ENCODE assay signal across 12 mouse cellular contexts in the genomic region with DNA sequence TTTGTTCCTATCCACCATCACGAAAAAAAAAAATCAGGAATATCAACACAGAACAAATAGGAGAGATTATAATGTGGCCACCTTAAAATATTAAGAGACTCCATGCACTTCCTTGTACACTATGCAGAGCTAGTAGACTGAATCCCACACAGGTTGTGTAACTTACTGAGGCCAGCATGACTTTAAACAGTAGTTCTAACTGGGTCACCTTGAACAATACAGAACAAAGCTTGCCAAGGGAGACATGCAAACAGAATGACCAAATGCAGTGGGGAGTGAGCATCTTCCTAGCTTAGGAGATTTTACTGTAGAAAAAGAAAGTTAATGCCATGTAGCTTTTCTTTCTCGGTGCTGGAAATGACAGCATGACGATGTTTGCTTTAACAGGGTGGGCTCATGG. TPM values are rescaled to one million over a fixed set of nuclear protein-coding genes. Genes with fewer than 3 reads are reported as not detected.
DNase-seq lines count a peak whose midpoint lies in the region; ATAC-seq and TF ChIP-seq lines count a peak whose summit lies in the region.
"Had no signal": no experiment of that assay in that cellular context is flagged by ENCODE, and none has a peak within 500 bp of the region (broad histone marks: within the 10 kb centered on the region; RNA-seq: fewer than 3 reads in every experiment).

No protein-coding gene starts in this region.

- WGBS in kidney, embryonic 14.5 days, result 48% methylated on average over 3 of the region's 3 CpGs
- WGBS in hindbrain, postnatal 0 days, result 53% methylated on average over 3 of the region's 3 CpGs

- no peak for TF ChIP-seq POLR2A in bone marrow macrophage, adult 2 months (IDR thresholded peaks at IDR 0.05; ENCODE audit: borderline replicate concordance, low read depth, low read length)

- no peak overlapping the region for H3K4me2 ChIP-seq in kidney, embryonic 14.5 days (replicated peaks; ENCODE audit: low read depth, low read length)
- H3K4me2 ChIP-seq in hindbrain, postnatal 0 days (ENCODE audit: low read depth, low read length), result no peak overlapping the region

- peaks cover 17% of the 10 kb centered on the region for H3K4me1 ChIP-seq in kidney, embryonic 14.5 days (ENCODE audit: control insufficient read depth, insufficient read depth, low read length)
- peaks cover 36% of the 10 kb centered on the region for H3K4me1 ChIP-seq in bone marrow macrophage, adult 2 months (ENCODE audit: control insufficient read depth, insufficient read depth, low read length)
- H3K4me1 ChIP-seq in hindbrain, postnatal 0 days (ENCODE audit: insufficient read depth, low read length), result peaks cover 17% of the 10 kb centered on the region

- H3K9ac ChIP-seq in kidney, embryonic 14.5 days (ENCODE audit: low read depth, low read length), result no peak overlapping the region
- H3K9ac ChIP-seq in hindbrain, postnatal 0 days (replicated peaks; ENCODE audit: low read length), result no peak overlapping the region

- H3K36me3 ChIP-seq in kidney, embryonic 14.5 days (ENCODE audit: control insufficient read depth, insufficient read depth, low read length), result no peaks in the 10 kb centered on the region
- no peaks in the 10 kb centered on the region for H3K36me3 ChIP-seq in hindbrain, postnatal 0 days (ENCODE audit: insufficient read depth, low read length)

- no peak for TF ChIP-seq CTCF in bone marrow macrophage, adult 2 months (IDR thresholded peaks at IDR 0.05; ENCODE audit: low read depth, low read length)
- no peak for TF ChIP-seq CTCF in hindbrain, postnatal 0 days (IDR thresholded peaks at IDR 0.05; ENCODE audit: low read depth)

- no peaks in the 10 kb centered on the region for H3K27me3 ChIP-seq in kidney, embryonic 14.5 days (ENCODE audit: control insufficient read depth, insufficient read depth, low read length)
- H3K27me3 ChIP-seq in hindbrain, postnatal 0 days (ENCODE audit: insufficient read depth, low read length), result no peaks in the 10 kb centered on the region

- no peaks in the 10 kb centered on the region for H3K9me3 ChIP-seq in kidney, embryonic 14.5 days (ENCODE audit: control insufficient read depth, low read length)
- no peaks in the 10 kb centered on the region for H3K9me3 ChIP-seq in hindbrain, postnatal 0 days (ENCODE audit: low read length)

- DNase-seq in frontal cortex, postnatal 25 days (ENCODE audit: low spot score in 2 of 2), result no peak
- DNase-seq in kidney, adult 18-20 months, result no peak
- no peak for DNase-seq in hindbrain, postnatal 0 days (ENCODE audit: low spot score)
- no peak for DNase-seq in urinary bladder, postnatal 4 days (ENCODE audit: low spot score in 2 of 2)
- DNase-seq: lung, adult 2 months; spleen, adult 18-20 months had no signal

- H3K27ac ChIP-seq in kidney, embryonic 14.5 days (ENCODE audit: low read depth, low read length), result peak overlapping the region; percentile 51; the same call in 1 of the 2 replicates
- H3K27ac ChIP-seq in bone marrow macrophage, adult 2 months (ENCODE audit: insufficient read depth, low read depth, low read length), result peak overlapping the region; percentile 4; the same call in 1 of the 2 replicates
- peak overlapping the region; percentile 34; the same call in 1 of the 2 replicates for H3K27ac ChIP-seq in hindbrain, postnatal 0 days

- ATAC-seq in frontal cortex, adult (ENCODE audit: low TSS enrichment), result peak; percentile 69; the same call in 1 of the 2 replicates
- no peak for ATAC-seq in kidney, embryonic 14.5 days (ENCODE audit: low FRiP score, low TSS enrichment)
- ATAC-seq in hindbrain, postnatal 0 days, result no peak
- ATAC-seq in megakaryocyte-erythroid progenitor cell, adult 5-6 weeks (replicated peaks; ENCODE audit: low FRiP score, low TSS enrichment, poor library complexity, severe bottlenecking), result no peak

- H3K4me3 ChIP-seq in kidney, embryonic 14.5 days (ENCODE audit: low read length), result no peak overlapping the region
- H3K4me3 ChIP-seq in bone marrow macrophage, adult 2 months (ENCODE audit: insufficient read depth, low read length), result no peak overlapping the region
- no peak overlapping the region for H3K4me3 ChIP-seq in hindbrain, postnatal 0 days (ENCODE audit: low read length)

RNA-seq across cellular contexts. Expression of a gene that starts 52.4 kb away (rescaled TPM):
- polyA plus RNA-seq in kidney, embryonic 14.5 days (2014; fragmentation: Nextera tagmentation; extraction: Ambion mirVana), result 11.3 and 19.3 TPM in 2 replicates
- polyA plus RNA-seq in bone marrow macrophage, adult 2 months (2012; ENCODE audit: insufficient read depth, insufficient read length, missing spikeins), result 18.1 and 20.4 TPM in 2 replicates
- total RNA-seq in hindbrain, postnatal 0 days (2014; rRNA removed), result 109 and 124 TPM in 2 replicates
- 44.7 and 48.2 TPM in 2 replicates for polyA plus RNA-seq in hindbrain, postnatal 0 days (2015; fragmentation: Nextera tagmentation; extraction: Ambion mirVana)
- total RNA-seq in megakaryocyte-erythroid progenitor cell, adult 5-6 weeks (2014; fragmentation: Nextera tagmentation), result 15.9 and 19.0 TPM in 2 replicates
- 3.9 and 5.3 TPM in 2 replicates for total RNA-seq in megakaryocyte-erythroid progenitor cell, adult 5-6 weeks (2017)

RNA-seq across cellular contexts. Expression of a gene that starts 52.8 kb away (rescaled TPM):
- 1.3 and 1.5 TPM in 2 replicates for polyA plus RNA-seq in kidney, embryonic 14.5 days (2014; fragmentation: Nextera tagmentation; extraction: Ambion mirVana)
- 0.72 TPM in 1 of 2 replicates, not detected in the other for polyA plus RNA-seq in bone marrow macrophage, adult 2 months (2012; ENCODE audit: insufficient read depth, insufficient read length, missing spikeins)
- total RNA-seq in hindbrain, postnatal 0 days (2014; rRNA removed), result 8.4 and 12.4 TPM in 2 replicates
- polyA plus RNA-seq in hindbrain, postnatal 0 days (2015; fragmentation: Nextera tagmentation; extraction: Ambion mirVana), result 6.8 and 7.9 TPM in 2 replicates
- 0.68 TPM in 1 of 2 replicates, not detected in the other for total RNA-seq in megakaryocyte-erythroid progenitor cell, adult 5-6 weeks (2014; fragmentation: Nextera tagmentation)
- total RNA-seq in megakaryocyte-erythroid progenitor cell, adult 5-6 weeks (2017), result 0.19 and 0.66 TPM in 2 replicates
- total RNA-seq: monocyte, adult 5-6 weeks had no signal
- polyA plus RNA-seq: C2C12 had no signal
